Mouse (Mus musculus) colon, adult 2 months (tissue): ENCODE measurements around the gene Pstpip1. TPM values are rescaled to one million over a fixed set of nuclear protein-coding genes. Genes with fewer than 3 reads are reported as not detected.

Source experiments
- polyA plus RNA-seq: library from polyadenylated mRNA; depleted of rRNA; stranded (reverse); fragments of >200 nt; gene quantifications from 2 replicates; pipeline ENCODE4 v1.2.3, GENCODE M21; 2012; rRNA removed

Gene Pstpip1
- polyA plus RNA-seq: 4.4 and 4.6 TPM in 2 replicates

GRCm38 (mm10) chr9:56089778-56090520 is at the start of gene Pstpip1:
TSS of gene Pstpip1 (plus strand) at chr9:56089962.

GRCm38 (mm10) chr9:56041372-56042180 is 48.2 kb upstream of the Pstpip1 start, which contains the start of gene Rcn2:
TSS of gene Rcn2 (plus strand) at chr9:56041845.

GRCm38 (mm10) chr9:56165377-56165776 is 75.6 kb downstream of the Pstpip1 start, which contains the start of gene Tspan3:
TSS of gene Tspan3 (minus strand) at chr9:56165477.

Other genes with a start within 250 kb of the Pstpip1 start
- gene Scaper, start 151.8 kb upstream of the Pstpip1 start, polyA plus RNA-seq: 3.1 and 4.0 TPM in 2 replicates
- not detected in 2 replicates for gene 4930563M21Rik, start 79.4 kb upstream of the Pstpip1 start, polyA plus RNA-seq
- gene Rcn2, start 48.1 kb upstream of the Pstpip1 start, polyA plus RNA-seq: 67.9 and 72.7 TPM in 2 replicates
- gene Tspan3, start 75.5 kb downstream of the Pstpip1 start, polyA plus RNA-seq: 510 and 643 TPM in 2 replicates